Mouse (Mus musculus): Measurements from ENCODE around the gene Wsb2.
"Not testable (repeated sequence)": the region's sequence is repeated elsewhere in the genome, so short reads cannot be mapped to it uniquely, and the experiment has no call there.

The Wsb2 gene

GRCm38 (mm10) chr5:117356365-117357128 is 557 bp upstream of the Wsb2 start:
- DNase-seq (ENCODE audit: low spot score in 2 of 2) = peak; percentile 26 to 36

- DNase-seq (ENCODE audit: low spot score in 2 of 2) = peak in 1 of 2 experiments; percentile 76
These were observed 559 bp downstream of the Wsb2 start for GRCm38 (mm10) chr5:117357478-117358247.

GRCm38 (mm10) chr5:117358248-117358630 is 1.1 kb downstream of the Wsb2 start:
- DNase-seq (ENCODE audit: low spot score in 2 of 2) = no peak

GRCm38 (mm10) chr5:117358725-117359124 is 1.6 kb downstream of the Wsb2 start:
- DNase-seq (ENCODE audit: low spot score in 2 of 2) = peak in 1 of 2 experiments; percentile 31

GRCm38 (mm10) chr5:117359497-117360227 is 2.6 kb downstream of the Wsb2 start:
- no peak for DNase-seq (ENCODE audit: low spot score in 2 of 2)

GRCm38 (mm10) chr5:117360228-117360515 is 3.1 kb downstream of the Wsb2 start:
- DNase-seq (ENCODE audit: low spot score in 2 of 2) = no peak

- DNase-seq (ENCODE audit: low spot score in 2 of 2) = peak; percentile 16 to 37
These were observed 3.8 kb downstream of the Wsb2 start for GRCm38 (mm10) chr5:117360631-117361541.

- no peak for DNase-seq (ENCODE audit: low spot score in 2 of 2)
These were observed 4.5 kb downstream of the Wsb2 start for GRCm38 (mm10) chr5:117361590-117361989.

GRCm38 (mm10) chr5:117363066-117363782 is 6.1 kb downstream of the Wsb2 start:
- DNase-seq (ENCODE audit: low spot score in 2 of 2) = peak; percentile 57 to 78

GRCm38 (mm10) chr5:117364821-117365220 is 7.7 kb downstream of the Wsb2 start:
- no peak for DNase-seq (ENCODE audit: low spot score in 2 of 2)

- no peak for DNase-seq (ENCODE audit: low spot score in 2 of 2)
These were observed 8.9 kb downstream of the Wsb2 start for GRCm38 (mm10) chr5:117365904-117366561.

GRCm38 (mm10) chr5:117367206-117367605 is 10.1 kb downstream of the Wsb2 start:
- no peak for DNase-seq (ENCODE audit: low spot score in 2 of 2)

- no peak for DNase-seq (ENCODE audit: low spot score in 2 of 2)
These were observed 13.5 kb downstream of the Wsb2 start for GRCm38 (mm10) chr5:117370592-117370991.

- DNase-seq (ENCODE audit: low spot score in 2 of 2) = no peak
These were observed 16.3 kb downstream of the Wsb2 start for GRCm38 (mm10) chr5:117373418-117373817.

- DNase-seq (ENCODE audit: low spot score in 2 of 2) = no peak
These were observed 17.4 kb downstream of the Wsb2 start for GRCm38 (mm10) chr5:117374372-117375049.

- no peak for DNase-seq (ENCODE audit: low spot score in 2 of 2)
These were observed 19.2 kb downstream of the Wsb2 start for GRCm38 (mm10) chr5:117376331-117376761.

GRCm38 (mm10) chr5:117377731-117378130 is 20.6 kb downstream of the Wsb2 start:
- DNase-seq (ENCODE audit: low spot score in 2 of 2) = not testable (repeated sequence)

GRCm38 (mm10) chr5:117380199-117380598 is 23.1 kb downstream of the Wsb2 start:
- no peak for DNase-seq (ENCODE audit: low spot score in 2 of 2)

- no peak for DNase-seq (ENCODE audit: low spot score in 2 of 2)
These were observed 24.7 kb downstream of the Wsb2 start for GRCm38 (mm10) chr5:117381785-117382184.

GRCm38 (mm10) chr5:117383198-117383597 is 26.1 kb downstream of the Wsb2 start:
- DNase-seq (ENCODE audit: low spot score in 2 of 2) = no peak
